Mouse (Mus musculus): ENCODE measurements around the gene Adgrl3. TPM values are rescaled to one million over a fixed set of nuclear protein-coding genes. Genes with fewer than 3 reads are reported as not detected.
A peak's percentile ranks its signal among the peaks of the same experiment; 100 is the strongest.

Adgrl3 gene
- polyA plus RNA-seq, 1 experiment = 17.1 TPM

- no peak for TF ChIP-seq CTCF (IDR thresholded peaks at IDR 0.05; ENCODE audit: control insufficient read depth, insufficient read depth, insufficient replicate concordance, low read depth, low read length)
- no peak for TF ChIP-seq POLR2A (IDR thresholded peaks at IDR 0.05; ENCODE audit: control insufficient read depth, low read depth, low read length)
- Histone ChIP-seq H3K36me3 (ENCODE audit: control insufficient read depth, insufficient read depth, low read length) (no peaks in the 10 kb centered on the region), H3K4me1 (ENCODE audit: control insufficient read depth, insufficient read depth, low read length) (no peaks in the 10 kb centered on the region), H3K27me3 (ENCODE audit: control insufficient read depth, insufficient read depth, low read length) (no peaks in the 10 kb centered on the region), H3K27ac (ENCODE audit: control insufficient read depth, insufficient read depth, low read depth, low read length) (no peak overlapping the region), H3K4me3 (ENCODE audit: control insufficient read depth, low read depth, low read length) (no peak overlapping the region)
Measured at GRCm38 (mm10) chr5:81364198-81364643, 344.3 kb downstream of the Adgrl3 start.

- no peaks in the 10 kb centered on the region for H3K27me3 ChIP-seq (ENCODE audit: control insufficient read depth, insufficient read depth, low read length)
- H3K36me3 ChIP-seq (ENCODE audit: control insufficient read depth, insufficient read depth, low read length) = no peaks in the 10 kb centered on the region
- TF ChIP-seq CTCF (IDR thresholded peaks at IDR 0.05; ENCODE audit: control insufficient read depth, insufficient read depth, insufficient replicate concordance, low read depth, low read length) (no peak), POLR2A (IDR thresholded peaks at IDR 0.05; ENCODE audit: control insufficient read depth, low read depth, low read length) (no peak)
- H3K4me3 ChIP-seq (ENCODE audit: control insufficient read depth, low read depth, low read length) = no peak overlapping the region
- H3K27ac ChIP-seq (ENCODE audit: control insufficient read depth, insufficient read depth, low read depth, low read length) = no peak overlapping the region
- H3K4me1 ChIP-seq (ENCODE audit: control insufficient read depth, insufficient read depth, low read length) = no peaks in the 10 kb centered on the region
Measured at GRCm38 (mm10) chr5:81365250-81365649, 345.3 kb downstream of the Adgrl3 start.

GRCm38 (mm10) chr5:81370126-81370850 is 350.4 kb downstream of the Adgrl3 start:
- Histone ChIP-seq H3K4me3 (ENCODE audit: control insufficient read depth, low read depth, low read length) (no peak overlapping the region), H3K27ac (ENCODE audit: control insufficient read depth, insufficient read depth, low read depth, low read length) (no peak overlapping the region), H3K27me3 (ENCODE audit: control insufficient read depth, insufficient read depth, low read length) (no peaks in the 10 kb centered on the region), H3K4me1 (ENCODE audit: control insufficient read depth, insufficient read depth, low read length) (no peaks in the 10 kb centered on the region), H3K36me3 (ENCODE audit: control insufficient read depth, insufficient read depth, low read length) (no peaks in the 10 kb centered on the region)
- no peak for TF ChIP-seq POLR2A (IDR thresholded peaks at IDR 0.05; ENCODE audit: control insufficient read depth, low read depth, low read length)
- no peak for TF ChIP-seq CTCF (IDR thresholded peaks at IDR 0.05; ENCODE audit: control insufficient read depth, insufficient read depth, insufficient replicate concordance, low read depth, low read length)

GRCm38 (mm10) chr5:81375992-81376391 is 356.1 kb downstream of the Adgrl3 start:
- no peaks in the 10 kb centered on the region for H3K36me3 ChIP-seq (ENCODE audit: control insufficient read depth, insufficient read depth, low read length)
- TF ChIP-seq POLR2A (IDR thresholded peaks at IDR 0.05; ENCODE audit: control insufficient read depth, low read depth, low read length) (no peak), CTCF (IDR thresholded peaks at IDR 0.05; ENCODE audit: control insufficient read depth, insufficient read depth, insufficient replicate concordance, low read depth, low read length) (peak; percentile 30; the same call in 1 of the 2 replicates)
- no peaks in the 10 kb centered on the region for H3K4me1 ChIP-seq (ENCODE audit: control insufficient read depth, insufficient read depth, low read length)
- no peaks in the 10 kb centered on the region for H3K27me3 ChIP-seq (ENCODE audit: control insufficient read depth, insufficient read depth, low read length)
- no peak overlapping the region for H3K27ac ChIP-seq (ENCODE audit: control insufficient read depth, insufficient read depth, low read depth, low read length)
- no peak overlapping the region for H3K4me3 ChIP-seq (ENCODE audit: control insufficient read depth, low read depth, low read length)

- Histone ChIP-seq H3K4me3 (ENCODE audit: control insufficient read depth, low read depth, low read length) (no peak overlapping the region), H3K27me3 (ENCODE audit: control insufficient read depth, insufficient read depth, low read length) (no peaks in the 10 kb centered on the region), H3K36me3 (ENCODE audit: control insufficient read depth, insufficient read depth, low read length) (no peaks in the 10 kb centered on the region), H3K27ac (ENCODE audit: control insufficient read depth, insufficient read depth, low read depth, low read length) (no peak overlapping the region), H3K4me1 (ENCODE audit: control insufficient read depth, insufficient read depth, low read length) (no peaks in the 10 kb centered on the region)
- TF ChIP-seq CTCF (IDR thresholded peaks at IDR 0.05; ENCODE audit: control insufficient read depth, insufficient read depth, insufficient replicate concordance, low read depth, low read length) (no peak), POLR2A (IDR thresholded peaks at IDR 0.05; ENCODE audit: control insufficient read depth, low read depth, low read length) (no peak)
Measured at GRCm38 (mm10) chr5:81405582-81406143, 385.7 kb downstream of the Adgrl3 start.

GRCm38 (mm10) chr5:81417326-81417725 is 397.4 kb downstream of the Adgrl3 start:
- Histone ChIP-seq H3K4me1 (ENCODE audit: control insufficient read depth, insufficient read depth, low read length) (no peaks in the 10 kb centered on the region), H3K27me3 (ENCODE audit: control insufficient read depth, insufficient read depth, low read length) (no peaks in the 10 kb centered on the region), H3K36me3 (ENCODE audit: control insufficient read depth, insufficient read depth, low read length) (no peaks in the 10 kb centered on the region), H3K27ac (ENCODE audit: control insufficient read depth, insufficient read depth, low read depth, low read length) (no peak overlapping the region), H3K4me3 (ENCODE audit: control insufficient read depth, low read depth, low read length) (no peak overlapping the region)
- no peak for TF ChIP-seq POLR2A (IDR thresholded peaks at IDR 0.05; ENCODE audit: control insufficient read depth, low read depth, low read length)
- TF ChIP-seq CTCF (IDR thresholded peaks at IDR 0.05; ENCODE audit: control insufficient read depth, insufficient read depth, insufficient replicate concordance, low read depth, low read length) = no peak

GRCm38 (mm10) chr5:81427393-81427792 is 407.5 kb downstream of the Adgrl3 start:
- TF ChIP-seq CTCF (IDR thresholded peaks at IDR 0.05; ENCODE audit: control insufficient read depth, insufficient read depth, insufficient replicate concordance, low read depth, low read length) = no peak
- no peak for TF ChIP-seq POLR2A (IDR thresholded peaks at IDR 0.05; ENCODE audit: control insufficient read depth, low read depth, low read length)
- Histone ChIP-seq H3K27me3 (ENCODE audit: control insufficient read depth, insufficient read depth, low read length) (no peaks in the 10 kb centered on the region), H3K27ac (ENCODE audit: control insufficient read depth, insufficient read depth, low read depth, low read length) (no peak overlapping the region), H3K4me3 (ENCODE audit: control insufficient read depth, low read depth, low read length) (no peak overlapping the region), H3K36me3 (ENCODE audit: control insufficient read depth, insufficient read depth, low read length) (no peaks in the 10 kb centered on the region), H3K4me1 (ENCODE audit: control insufficient read depth, insufficient read depth, low read length) (no peaks in the 10 kb centered on the region)
